Mouse (Mus musculus) thymus, adult 2 months (tissue): ENCODE results near the gene Accs. TPM values are rescaled to one million over a fixed set of nuclear protein-coding genes. Genes with fewer than 3 reads are reported as not detected.

Experiments
- DNase-seq: peaks from one replicate; pipeline ENCODE4 v3.0.0; 2021
- H3K27ac ChIP-seq: fragments of 200-500 bp; 2 replicates; pipeline ENCODE4 v1.5.1; 2012; ENCODE audit warnings: low read length, control low read depth; ENCODE audit not compliant: control insufficient read depth, insufficient read depth
- H3K27me3 ChIP-seq: fragments of 200-500 bp; 2 replicates; pipeline ENCODE4 v1.6.1; 2012; ENCODE audit warnings: mild to moderate bottlenecking, low read length, moderate library complexity, mixed read lengths; ENCODE audit not compliant: control insufficient read depth, insufficient read depth
- H3K36me3 ChIP-seq: fragments of 200-500 bp; 2 replicates; pipeline ENCODE4 v1.6.1; 2012; ENCODE audit warnings: mild to moderate bottlenecking, low read length, moderate library complexity; ENCODE audit not compliant: control insufficient read depth, insufficient read depth
- H3K4me1 ChIP-seq: fragments of 200-500 bp; replicated peaks from 2 replicates; pipeline ENCODE4 v1.6.1; 2012; ENCODE audit warnings: low read length; ENCODE audit not compliant: control insufficient read depth, insufficient read depth
- H3K4me3 ChIP-seq: fragments of 200-500 bp; 2 replicates; pipeline ENCODE4 v1.5.1; 2012; ENCODE audit warnings: mild to moderate bottlenecking, low read length, control low read depth, moderate library complexity; ENCODE audit not compliant: control insufficient read depth, insufficient read depth
- CTCF ChIP-seq: fragments of 200-500 bp; IDR thresholded peaks from 2 replicates; pipeline ENCODE4 v1.5.1; 2012; ENCODE audit warnings: mild to moderate bottlenecking, control low read depth, low read length, moderate library complexity, borderline replicate concordance; ENCODE audit not compliant: control insufficient read depth, poor library complexity, insufficient read depth; ENCODE audit errors: extremely low read depth
- POLR2A ChIP-seq: fragments of 200-500 bp; IDR thresholded peaks from 2 replicates; pipeline ENCODE4 v1.6.1; 2012; ENCODE audit warnings: mild to moderate bottlenecking, low read length, control low read depth, moderate library complexity; ENCODE audit not compliant: control insufficient read depth, poor library complexity, insufficient read depth; ENCODE audit errors: extremely low read depth
- WGBS: fragments of 180-500 bp; shearing (Covaris S2); methylation state at CpG from one replicate; pipeline ENCODE4 v1.1.7; 2018; 5-methylcytosine and 5-hydroxymethylcytosine counted together
- polyA plus RNA-seq: library from polyadenylated mRNA; depleted of rRNA; stranded (reverse); fragments of >200 nt; gene quantifications from 2 replicates; pipeline ENCODE4 v1.2.3, GENCODE M21; 2012; rRNA removed

Gene Accs
- polyA plus RNA-seq: 30.3 and 30.4 TPM in 2 replicates

- DNase-seq: peak; percentile 60
- H3K27ac ChIP-seq: peak within 1 kb of the TSS; percentile 4
- TF ChIP-seq POLR2A: no peak
- TF ChIP-seq CTCF: 0 out of 2 replicates have a peak, but pooled peaks have one; percentile 59
- peaks cover 7% of the 10 kb centered on the region; the same call in 1 of the 2 replicates for H3K4me1 ChIP-seq
- no peaks in the 10 kb centered on the region for H3K27me3 ChIP-seq
- H3K4me3 ChIP-seq: peak within 1 kb of the TSS; percentile 66
- H3K36me3 ChIP-seq: 0 out of 2 replicates have a peak, but pooled peaks cover under 1% of the 10 kb centered on the region
- under 1% methylated on average over 28 of the region's 28 CpGs for WGBS
These were observed at the start of gene Accs for GRCm38 (mm10) chr2:93849505-93850089. TSS of gene Accs (minus strand) at chr2:93849943.

DNA sequence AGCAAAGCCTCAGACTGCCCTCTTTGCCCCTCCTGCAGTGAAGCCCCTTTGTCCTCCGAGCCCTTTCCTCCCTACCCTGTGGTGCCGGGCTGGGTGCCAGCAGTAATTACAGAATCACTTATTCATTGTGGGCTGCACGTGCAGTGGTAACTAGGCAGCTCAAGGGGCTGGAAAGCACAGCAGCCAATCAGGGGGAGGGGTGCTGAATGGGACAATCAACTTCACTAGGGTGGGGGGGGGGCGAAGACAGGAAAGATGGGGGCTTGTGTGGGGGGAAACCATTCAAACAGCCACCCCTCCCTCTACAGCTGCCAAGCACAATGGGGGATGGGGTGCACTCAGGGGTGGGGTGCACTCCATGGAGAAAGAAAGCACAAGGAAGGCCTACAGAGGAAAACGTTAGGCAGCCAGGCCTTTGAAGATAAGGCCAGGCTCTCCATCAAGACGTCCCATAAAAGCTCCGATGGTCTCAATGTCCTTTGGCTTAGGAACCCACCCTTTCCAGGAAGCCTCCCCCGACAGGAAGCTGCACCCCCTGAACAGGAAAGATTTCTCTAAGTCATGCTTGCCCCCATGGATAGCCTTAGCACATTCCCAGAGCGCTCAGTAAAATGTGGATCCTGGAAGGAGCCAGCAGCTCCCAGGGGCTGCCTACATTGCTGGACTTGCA, 42.0 kb upstream of the Accs start:
- Histone ChIP-seq H3K27me3 (no peaks in the 10 kb centered on the region), H3K27ac (no peak overlapping the region), H3K4me1 (0 out of 2 replicates have a peak, but pooled peaks cover 4% of the 10 kb centered on the region), H3K4me3 (no peak overlapping the region), H3K36me3 (no peaks in the 10 kb centered on the region)
- 15% methylated on average over 9 of the region's 9 CpGs for WGBS
- no peak for DNase-seq
- TF ChIP-seq CTCF: no peak

DNA sequence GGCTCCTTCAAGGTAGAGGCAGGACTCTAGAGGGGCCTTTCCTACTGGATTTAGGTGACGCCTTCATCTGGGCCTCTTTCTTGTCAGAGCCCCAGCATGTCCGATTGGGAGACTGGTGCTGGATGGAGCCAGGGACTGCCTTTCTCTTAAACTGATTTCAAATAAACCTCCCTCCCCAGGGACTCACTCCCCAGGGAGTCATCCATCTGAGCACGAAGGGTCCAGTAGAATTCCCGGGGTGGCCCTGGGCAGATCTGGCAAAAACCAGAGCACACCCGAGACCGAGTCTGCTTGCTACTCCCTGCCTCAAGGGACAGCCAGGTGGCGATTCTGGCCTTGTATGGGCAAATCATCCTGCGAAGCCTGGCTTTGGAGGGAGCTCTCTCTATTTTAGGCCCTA, 40.4 kb upstream of the Accs start:
- TF ChIP-seq CTCF (no peak), POLR2A (no peak)
- 0 out of 2 replicates have a peak, but pooled peaks cover 4% of the 10 kb centered on the region for H3K4me1 ChIP-seq
- H3K4me3 ChIP-seq: no peak overlapping the region
- DNase-seq: no peak
- H3K27ac ChIP-seq: no peak overlapping the region
- H3K27me3 ChIP-seq: no peaks in the 10 kb centered on the region
- WGBS: 97% methylated on average over 8 of the region's 8 CpGs
- H3K36me3 ChIP-seq: no peaks in the 10 kb centered on the region

DNA sequence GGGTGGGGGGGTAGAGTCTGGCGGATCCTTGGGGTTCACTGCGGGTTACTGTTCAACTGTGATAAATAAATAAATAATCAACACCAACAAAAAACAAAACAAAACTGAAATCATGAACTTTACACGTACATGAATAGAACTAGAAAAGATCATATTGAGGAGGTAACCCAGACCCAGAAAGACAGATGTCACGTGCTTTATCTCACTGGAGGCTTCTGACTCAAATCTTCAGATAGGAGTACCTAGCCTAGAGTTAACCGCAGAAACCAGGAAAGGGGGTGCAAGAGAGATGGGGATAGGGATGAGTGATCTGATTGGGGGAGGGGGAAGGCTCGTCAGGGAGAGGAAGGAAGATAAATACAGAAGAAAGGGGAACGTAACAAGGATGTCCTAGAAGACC, 39.3 kb upstream of the Accs start:
- H3K4me1 ChIP-seq: 0 out of 2 replicates have a peak, but pooled peaks cover 4% of the 10 kb centered on the region
- WGBS: 84% methylated on average over 7 of the region's 7 CpGs
- H3K27me3 ChIP-seq: no peaks in the 10 kb centered on the region
- TF ChIP-seq CTCF (no peak), POLR2A (no peak)
- no peak overlapping the region for H3K4me3 ChIP-seq
- no peak overlapping the region for H3K27ac ChIP-seq
- DNase-seq: no peak
- H3K36me3 ChIP-seq: no peaks in the 10 kb centered on the region

DNA sequence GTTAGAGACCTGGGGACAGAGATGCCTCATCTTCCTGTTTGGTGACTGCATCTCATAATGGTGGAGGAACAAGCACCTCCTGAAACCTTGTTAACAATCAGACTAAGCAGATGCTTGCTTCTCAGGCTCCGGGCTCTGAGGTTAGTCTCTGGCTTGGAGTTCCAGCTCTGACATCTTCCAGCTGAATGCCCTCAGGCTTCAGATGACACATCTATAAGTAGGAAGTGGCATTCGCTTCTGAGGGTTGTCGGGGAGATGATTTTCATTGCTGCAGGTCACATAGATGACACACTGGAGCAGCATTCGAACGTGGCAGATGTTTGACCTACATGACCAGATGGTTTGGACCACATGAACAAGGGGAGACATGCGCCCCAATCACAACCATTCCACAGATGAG, 38.6 kb upstream of the Accs start:
- Histone ChIP-seq H3K36me3 (no peaks in the 10 kb centered on the region), H3K4me1 (0 out of 2 replicates have a peak, but pooled peaks cover 4% of the 10 kb centered on the region), H3K4me3 (no peak overlapping the region), H3K27ac (no peak overlapping the region), H3K27me3 (no peaks in the 10 kb centered on the region)
- 91% methylated on average over 6 of the region's 6 CpGs for WGBS
- DNase-seq: no peak
- TF ChIP-seq POLR2A (no peak), CTCF (no peak)

DNA sequence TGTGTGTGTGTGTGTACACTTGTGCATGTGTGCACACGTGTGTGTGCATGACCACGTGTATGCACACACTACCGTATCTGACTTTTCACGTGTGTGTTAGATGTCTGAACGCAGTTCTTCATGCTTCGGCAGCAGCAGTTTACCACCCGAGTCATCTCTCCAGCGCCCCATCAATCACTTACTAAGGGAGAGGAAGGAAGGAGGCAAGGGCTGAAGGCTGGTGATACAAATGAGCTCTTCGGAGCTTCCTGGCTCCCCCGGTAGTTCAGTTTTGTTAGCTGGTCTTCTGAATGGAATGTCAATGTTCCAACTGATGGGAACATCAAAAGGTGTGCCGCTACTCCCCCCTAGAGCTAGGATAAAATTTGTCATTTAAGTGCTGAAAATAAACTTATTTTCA, 37.5 kb upstream of the Accs start:
- no peaks in the 10 kb centered on the region for H3K36me3 ChIP-seq
- DNase-seq: no peak
- no peak overlapping the region for H3K27ac ChIP-seq
- no peak overlapping the region for H3K4me3 ChIP-seq
- WGBS: 18% methylated on average over 11 of the region's 11 CpGs
- TF ChIP-seq CTCF (no peak), POLR2A (no peak)
- 0 out of 2 replicates have a peak, but pooled peaks cover 4% of the 10 kb centered on the region for H3K4me1 ChIP-seq
- no peaks in the 10 kb centered on the region for H3K27me3 ChIP-seq
